Mouse (Mus musculus): ENCODE data around the gene Usp48.

Usp48 gene

GRCm38 (mm10) chr4:137695300-137695699 is 101.7 kb downstream of the Usp48 start:
- DNase-seq, result no peak

- DNase-seq, result no peak
Observed at GRCm38 (mm10) chr4:137695900-137696299, 102.3 kb downstream of the Usp48 start.

GRCm38 (mm10) chr4:137697156-137697885 is 103.8 kb downstream of the Usp48 start:
- DNase-seq, result peak in 1 of 2 experiments; percentile 64

- DNase-seq, result peak; percentile 74 to 89
Observed at GRCm38 (mm10) chr4:137698076-137698985, 104.8 kb downstream of the Usp48 start.

- DNase-seq, result no peak
Observed at GRCm38 (mm10) chr4:137699264-137700211, 106.0 kb downstream of the Usp48 start.

- no peak for DNase-seq
Observed at GRCm38 (mm10) chr4:137700960-137701359, 107.4 kb downstream of the Usp48 start.

GRCm38 (mm10) chr4:137703077-137703476 is 109.5 kb downstream of the Usp48 start:
- DNase-seq, result no peak

GRCm38 (mm10) chr4:137704561-137704960 is 111.0 kb downstream of the Usp48 start:
- DNase-seq, result no peak

GRCm38 (mm10) chr4:137705379-137705778 is 111.8 kb downstream of the Usp48 start:
- no peak for DNase-seq

- peak; percentile 48 to 76 for DNase-seq
Observed at GRCm38 (mm10) chr4:137706510-137706909, 113.0 kb downstream of the Usp48 start.

GRCm38 (mm10) chr4:137707216-137707990 is 113.8 kb downstream of the Usp48 start:
- peak; percentile 92 to 93 for DNase-seq
